ENCODE assay signal across 15 mouse cellular contexts in the genomic region with DNA sequence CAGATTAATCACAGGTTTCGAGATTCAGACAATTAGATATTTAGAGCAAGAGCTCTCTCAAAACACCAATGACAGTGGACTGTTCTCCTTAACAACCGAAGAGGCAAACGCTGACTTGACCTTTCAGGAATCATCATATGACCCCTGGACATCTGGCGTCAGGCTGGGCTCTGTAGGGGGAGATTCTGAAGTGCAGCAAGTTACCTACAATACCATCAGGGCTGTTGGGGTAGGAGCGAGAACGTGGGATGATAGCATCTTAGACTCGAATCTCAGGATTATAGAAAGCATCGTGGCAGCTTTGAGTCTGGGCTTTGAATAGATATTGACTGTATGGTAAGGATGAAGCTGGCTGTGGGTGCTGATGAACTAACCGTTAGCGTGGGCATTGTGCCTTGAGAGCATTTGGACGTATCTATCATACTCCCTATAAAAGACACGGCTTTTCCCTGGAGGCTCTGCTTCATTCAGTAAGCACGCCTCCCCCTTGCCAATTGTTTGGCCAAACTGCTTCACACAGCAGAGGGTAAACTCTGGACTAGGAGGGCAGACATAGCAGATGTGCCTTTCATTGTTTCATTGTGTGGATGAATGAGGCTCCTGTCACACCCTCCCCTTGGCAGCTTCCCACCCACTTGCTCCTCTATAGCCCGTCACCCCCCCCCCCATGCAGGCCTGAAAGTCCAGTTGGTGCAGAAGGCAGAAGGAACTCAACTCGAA.
DNase-seq lines count a peak whose midpoint lies in the region; ATAC-seq and TF ChIP-seq lines count a peak whose summit lies in the region.
"Had no signal": no experiment of that assay in that cellular context is flagged by ENCODE, and none has a peak within 500 bp of the region (broad histone marks: within the 10 kb centered on the region; RNA-seq: fewer than 3 reads in every experiment).

No protein-coding gene starts in this region.

- H3K4me1 ChIP-seq in midbrain, embryonic 10.5 days = peaks cover 45% of the 10 kb centered on the region
- no peaks in the 10 kb centered on the region; the same call in 1 of the 2 replicates for H3K4me1 ChIP-seq in midbrain, embryonic 16.5 days (ENCODE audit: control insufficient read depth, insufficient read depth, low read length)
- peaks cover 23% of the 10 kb centered on the region for H3K4me1 ChIP-seq in forebrain, embryonic 13.5 days
- H3K4me1 ChIP-seq in stomach, postnatal 0 days (replicated peaks; ENCODE audit: control insufficient read depth, insufficient read depth) = no peaks in the 10 kb centered on the region
- H3K4me1 ChIP-seq: limb, embryonic 15.5 days had no signal

- no peak for TF ChIP-seq CTCF in stomach, postnatal 0 days (IDR thresholded peaks at IDR 0.05; ENCODE audit: low read depth)

- no peak for TF ChIP-seq EP300 in stomach, postnatal 0 days (optimal IDR thresholded peaks at IDR 0.05)

- H3K4me2 ChIP-seq in midbrain, embryonic 16.5 days (ENCODE audit: low read length) = no peak overlapping the region
- peak overlapping the region; percentile 14 for H3K4me2 ChIP-seq in forebrain, embryonic 13.5 days
- H3K4me2 ChIP-seq in stomach, postnatal 0 days (replicated peaks; ENCODE audit: low read depth) = no peak overlapping the region
- H3K4me2 ChIP-seq: limb, embryonic 15.5 days had no signal

- DNase-seq in midbrain, embryonic 10.5 days (ENCODE audit: low spot score) = peak; percentile 64
- peak; percentile 77 for DNase-seq in mesoderm, embryonic 11.5 days (ENCODE audit: low read depth, low spot score)
- peak; percentile 24 for DNase-seq in telencephalon, adult 2 months (ENCODE audit: low read depth, low spot score)
- DNase-seq in right cerebral cortex, adult 18-20 months = no peak
- DNase-seq in gastrocnemius, adult 18-20 months (ENCODE audit: low spot score) = no peak
- no peak for DNase-seq in stomach, postnatal 0 days (ENCODE audit: low spot score)
- DNase-seq: adrenal gland, postnatal 25 days; B cell, adult 2 months; cerebellum, adult 9-10 months; right cerebral cortex, postnatal 14 days had no signal

- H3K27me3 ChIP-seq in midbrain, embryonic 10.5 days (ENCODE audit: low read depth, poor library complexity, severe bottlenecking) = 0 out of 2 replicates have a peak, but pooled peaks cover 12% of the 10 kb centered on the region
- 0 out of 2 replicates have a peak, but pooled peaks cover 2% of the 10 kb centered on the region for H3K27me3 ChIP-seq in midbrain, embryonic 16.5 days (ENCODE audit: control insufficient read depth, insufficient read depth, low read depth, low read length)
- H3K27me3 ChIP-seq in forebrain, embryonic 13.5 days = no peaks in the 10 kb centered on the region
- no peaks in the 10 kb centered on the region for H3K27me3 ChIP-seq in stomach, postnatal 0 days (ENCODE audit: control insufficient read depth, insufficient read depth, low read length)

- 29% methylated on average over 15 of the region's 15 CpGs for WGBS in midbrain, embryonic 10.5 days
- WGBS in midbrain, embryonic 16.5 days = 18% methylated on average over 15 of the region's 15 CpGs
- WGBS in forebrain, embryonic 13.5 days = 24% methylated on average over 15 of the region's 15 CpGs
- WGBS in stomach, postnatal 0 days = 69% methylated on average over 15 of the region's 15 CpGs

- ATAC-seq in midbrain, embryonic 16.5 days = no peak
- peak; percentile 85 for ATAC-seq in forebrain, embryonic 13.5 days
- no peak for ATAC-seq in stomach, postnatal 0 days (ENCODE audit: low FRiP score, low TSS enrichment)
- ATAC-seq: lung, postnatal 0 days had no signal

- H3K4me3 ChIP-seq in midbrain, embryonic 10.5 days = peak overlapping the region; percentile 12; the same call in 1 of the 2 replicates
- no peak overlapping the region for H3K4me3 ChIP-seq in midbrain, embryonic 16.5 days (ENCODE audit: low read depth, low read length)
- no peak overlapping the region for H3K4me3 ChIP-seq in forebrain, embryonic 13.5 days
- no peak overlapping the region for H3K4me3 ChIP-seq in stomach, postnatal 0 days (ENCODE audit: low read depth, low read length)
- H3K4me3 ChIP-seq: limb, embryonic 15.5 days; myocyte had no signal

- H3K9me3 ChIP-seq in midbrain, embryonic 10.5 days (replicated peaks) = no peaks in the 10 kb centered on the region
- H3K9me3 ChIP-seq in midbrain, embryonic 16.5 days (replicated peaks; ENCODE audit: control insufficient read depth, low read length, poor library complexity, severe bottlenecking) = no peaks in the 10 kb centered on the region
- H3K9me3 ChIP-seq in forebrain, embryonic 13.5 days (replicated peaks) = no peaks in the 10 kb centered on the region
- H3K9me3 ChIP-seq in stomach, postnatal 0 days (ENCODE audit: control insufficient read depth, low read length) = no peaks in the 10 kb centered on the region
- H3K9me3 ChIP-seq: limb, embryonic 15.5 days had no signal

- peak overlapping the region; percentile 84 for H3K27ac ChIP-seq in midbrain, embryonic 10.5 days (replicated peaks)
- H3K27ac ChIP-seq in midbrain, embryonic 16.5 days (ENCODE audit: low read length) = no peak overlapping the region
- H3K27ac ChIP-seq in forebrain, embryonic 13.5 days = peak overlapping the region; percentile 67
- H3K27ac ChIP-seq in stomach, postnatal 0 days (replicated peaks) = no peak overlapping the region
- H3K27ac ChIP-seq: limb, embryonic 15.5 days had no signal

- H3K36me3 ChIP-seq in midbrain, embryonic 10.5 days = no peaks in the 10 kb centered on the region
- no peaks in the 10 kb centered on the region for H3K36me3 ChIP-seq in midbrain, embryonic 16.5 days (ENCODE audit: control insufficient read depth, insufficient read depth, low read length)
- 0 out of 2 replicates have a peak, but pooled peaks cover 3% of the 10 kb centered on the region for H3K36me3 ChIP-seq in forebrain, embryonic 13.5 days (ENCODE audit: poor library complexity, severe bottlenecking)
- H3K36me3 ChIP-seq in stomach, postnatal 0 days (ENCODE audit: control insufficient read depth, insufficient read depth, low read length) = no peaks in the 10 kb centered on the region
- H3K36me3 ChIP-seq: limb, embryonic 15.5 days had no signal

- H3K9ac ChIP-seq in midbrain, embryonic 16.5 days (ENCODE audit: low read depth, low read length) = no peak overlapping the region
- H3K9ac ChIP-seq in forebrain, embryonic 13.5 days = no peak overlapping the region
- H3K9ac ChIP-seq in stomach, postnatal 0 days (ENCODE audit: low read length) = no peak overlapping the region
- H3K9ac ChIP-seq: limb, embryonic 15.5 days had no signal

Comparison
In these comparisons a context has a peak if more than half of its experiments do, and no peak if none do; other contexts are left out.
1. H3K27ac ChIP-seq: peak in midbrain, embryonic 10.5 days (single experiment) and forebrain, embryonic 13.5 days (single experiment); none in midbrain, embryonic 16.5 days (single experiment) and stomach, postnatal 0 days (single experiment).
2. DNase-seq: peak in midbrain, embryonic 10.5 days (single experiment), mesoderm, embryonic 11.5 days (single experiment) and telencephalon, adult 2 months (single experiment); none in right cerebral cortex, adult 18-20 months (single experiment), gastrocnemius, adult 18-20 months (single experiment) and stomach, postnatal 0 days (single experiment).